9 mouse cellular contexts compared by ENCODE assay signal in the genomic region with DNA sequence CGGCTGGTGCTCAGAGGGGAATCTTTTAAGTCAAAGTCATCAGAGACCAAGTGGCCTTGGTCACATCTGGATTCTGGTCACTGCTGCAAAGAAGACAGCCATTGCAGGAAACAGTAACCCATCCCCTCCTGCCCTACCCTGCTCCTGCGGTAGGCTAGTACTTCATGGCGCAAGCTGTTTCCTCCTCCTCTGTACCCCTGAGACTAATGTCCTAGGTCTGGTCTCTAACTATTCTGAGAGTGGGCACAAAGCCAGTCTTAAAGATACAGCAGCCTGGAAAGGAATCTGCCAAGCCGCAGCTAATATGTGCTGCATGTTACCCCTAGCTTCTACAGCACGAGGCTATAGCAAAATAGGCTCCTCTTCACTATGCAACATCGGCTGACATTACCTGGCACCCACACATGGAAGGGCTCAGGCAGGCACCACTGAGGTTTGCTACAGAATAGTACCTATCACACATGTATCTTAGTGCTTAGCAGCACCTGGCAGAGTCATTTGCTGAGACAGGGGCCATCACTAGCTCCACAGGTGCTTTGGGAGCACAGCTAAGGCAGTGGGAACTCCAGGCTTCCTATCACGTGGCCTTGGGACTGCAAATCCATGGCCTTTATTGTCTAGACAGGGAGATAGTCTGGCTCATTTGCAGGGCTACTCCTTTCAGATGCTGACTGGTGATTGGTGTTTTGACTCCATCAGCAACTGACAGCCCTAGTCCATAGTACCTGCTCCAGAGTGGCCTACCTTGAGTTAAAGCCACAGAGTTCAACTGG. TPM values are rescaled to one million over a fixed set of nuclear protein-coding genes. Genes with fewer than 3 reads are reported as not detected.
DNase-seq lines count a peak whose midpoint lies in the region; ATAC-seq and TF ChIP-seq lines count a peak whose summit lies in the region.
"Had no signal": no experiment of that assay in that cellular context is flagged by ENCODE, and none has a peak within 500 bp of the region (broad histone marks: within the 10 kb centered on the region; RNA-seq: fewer than 3 reads in every experiment).

No protein-coding gene starts in this region.

- no peak for TF ChIP-seq CTCF in gastrocnemius, adult 2 months (IDR thresholded peaks at IDR 0.05)
- no peak for TF ChIP-seq CTCF in heart, postnatal 0 days (IDR thresholded peaks at IDR 0.05; ENCODE audit: low read depth)

- H3K36me3 ChIP-seq in neural tube, embryonic 14.5 days (ENCODE audit: control insufficient read depth, insufficient read depth, low read length) = no peaks in the 10 kb centered on the region
- H3K36me3 ChIP-seq in heart, postnatal 0 days (replicated peaks; ENCODE audit: control insufficient read depth, insufficient read depth, low read length) = no peaks in the 10 kb centered on the region
- H3K36me3 ChIP-seq: liver, embryonic 13.5 days had no signal

- intact Hi-C loops in gastrocnemius, adult 2 months (cut with DNase I) = no loop called here

- H3K4me1 ChIP-seq in neural tube, embryonic 14.5 days (ENCODE audit: control insufficient read depth, insufficient read depth, low read length) = 0 out of 2 replicates have a peak, but pooled peaks cover 1% of the 10 kb centered on the region
- peaks cover 27% of the 10 kb centered on the region for H3K4me1 ChIP-seq in heart, postnatal 0 days (ENCODE audit: control insufficient read depth, insufficient read depth)

- H3K4me2 ChIP-seq in neural tube, embryonic 14.5 days (ENCODE audit: low read depth, low read length) = no peak overlapping the region
- H3K4me2 ChIP-seq in heart, postnatal 0 days (ENCODE audit: low read depth, low read length) = peak overlapping the region; percentile 53
- H3K4me2 ChIP-seq: liver, embryonic 13.5 days had no signal

- 57% methylated on average over 7 of the region's 7 CpGs for whole genome bisulfite sequencing in neural tube, embryonic 14.5 days
- 20% methylated on average over 7 of the region's 7 CpGs for WGBS in heart, postnatal 0 days

- peak; percentile 27; the same call in 1 of the 2 replicates for ATAC-seq in neural tube, embryonic 14.5 days (ENCODE audit: low read depth)
- ATAC-seq in heart, postnatal 0 days (ENCODE audit: insufficient read depth, low read depth) = peak; percentile 86

- no peaks in the 10 kb centered on the region for H3K9me3 ChIP-seq in neural tube, embryonic 14.5 days (ENCODE audit: control insufficient read depth, low read length)
- H3K9me3 ChIP-seq in heart, postnatal 0 days (replicated peaks; ENCODE audit: control insufficient read depth, low read length) = no peaks in the 10 kb centered on the region
- H3K9me3 ChIP-seq: liver, embryonic 13.5 days had no signal

- H3K27me3 ChIP-seq in neural tube, embryonic 14.5 days (ENCODE audit: control insufficient read depth, insufficient read depth, low read length) = no peaks in the 10 kb centered on the region
- no peaks in the 10 kb centered on the region for H3K27me3 ChIP-seq in heart, postnatal 0 days (ENCODE audit: control insufficient read depth, insufficient read depth, low read length)
- H3K27me3 ChIP-seq: liver, embryonic 13.5 days had no signal

- H3K4me3 ChIP-seq in gastrocnemius, adult 2 months = peak overlapping the region; percentile 19
- H3K4me3 ChIP-seq in neural tube, embryonic 14.5 days (ENCODE audit: low read depth, low read length) = no peak overlapping the region
- 0 out of 2 replicates have a peak overlapping the region, but pooled peaks have one; percentile 13 for H3K4me3 ChIP-seq in heart, postnatal 0 days (ENCODE audit: low read depth, low read length)
- H3K4me3 ChIP-seq: liver, embryonic 13.5 days had no signal

- no peak overlapping the region for H3K9ac ChIP-seq in neural tube, embryonic 14.5 days (replicated peaks; ENCODE audit: low read depth, low read length)
- H3K9ac ChIP-seq in heart, postnatal 0 days (replicated peaks; ENCODE audit: low read depth, low read length) = no peak overlapping the region
- H3K9ac ChIP-seq: liver, embryonic 13.5 days had no signal

- H3K27ac ChIP-seq in gastrocnemius, adult 2 months = peak overlapping the region; percentile 65
- H3K27ac ChIP-seq in neural tube, embryonic 14.5 days (ENCODE audit: low read depth, low read length) = no peak overlapping the region
- peak overlapping the region; percentile 51; the same call in 1 of the 2 replicates for H3K27ac ChIP-seq in heart, postnatal 0 days (ENCODE audit: low read depth)
- H3K27ac ChIP-seq: liver, embryonic 13.5 days had no signal

- no peak for DNase-seq in gastrocnemius, adult 2 months
- DNase-seq in gastrocnemius, adult 8-10 months (ENCODE audit: low spot score in 2 of 2) = no peak
- no peak for DNase-seq in neural tube, embryonic 10.5 days (ENCODE audit: extremely low spot score, low spot score)
- DNase-seq in heart, postnatal 0 days (ENCODE audit: low spot score) = peak; percentile 71
- peak; percentile 33 for DNase-seq in naive thymus-derived CD4-positive, alpha-beta T cell, adult 2 months (ENCODE audit: low read depth)
- DNase-seq in thymus, postnatal 25 days = no peak
- DNase-seq in yolk sac, embryonic 10.5 days (ENCODE audit: low spot score) = no peak
- DNase-seq: liver, embryonic 13.5 days had no signal

- TF ChIP-seq EP300 in heart, postnatal 0 days (IDR thresholded peaks at IDR 0.05; ENCODE audit: low read depth) = no peak

RNA-seq across cellular contexts. Expression of a gene that starts 13.7 kb away (rescaled TPM):
- 1 to 10 TPM; 7.5 to 9.6 TPM for total RNA-seq in gastrocnemius, adult 2 months (2021)
- total RNA-seq in gastrocnemius, adult 8-10 months (2022) = 1 to 10 TPM; 4.0 to 6.9 (median 5.7) TPM
- 37.1 and 41.0 TPM in 2 replicates for polyA plus RNA-seq in neural tube, embryonic 14.5 days (2014; fragmentation: Nextera tagmentation; extraction: Ambion mirVana)
- 9.6 and 14.6 TPM in 2 replicates for total RNA-seq in heart, postnatal 0 days (2014; rRNA removed; ENCODE audit: low replicate concordance)
- polyA plus RNA-seq in heart, postnatal 0 days (2015; fragmentation: Nextera tagmentation; extraction: Ambion mirVana) = 3.3 and 3.8 TPM in 2 replicates

Comparison
In these comparisons a context has a peak if more than half of its experiments do, and no peak if none do; other contexts are left out.
1. DNase-seq: peak in heart, postnatal 0 days (single experiment) and naive thymus-derived CD4-positive, alpha-beta T cell, adult 2 months (single experiment); none in gastrocnemius, adult 2 months (single experiment), gastrocnemius, adult 8-10 months (0 of 2), neural tube, embryonic 10.5 days (single experiment), thymus, postnatal 25 days (single experiment) and yolk sac, embryonic 10.5 days (single experiment).